Mouse (Mus musculus): ENCODE measurements around the gene Map1b. TPM values are rescaled to one million over a fixed set of nuclear protein-coding genes. Genes with fewer than 3 reads are reported as not detected.

Gene Map1b
- total and polyA plus RNA-seq, 2 experiments from 2014 or later = 690 to 1,981 TPM

DNA sequence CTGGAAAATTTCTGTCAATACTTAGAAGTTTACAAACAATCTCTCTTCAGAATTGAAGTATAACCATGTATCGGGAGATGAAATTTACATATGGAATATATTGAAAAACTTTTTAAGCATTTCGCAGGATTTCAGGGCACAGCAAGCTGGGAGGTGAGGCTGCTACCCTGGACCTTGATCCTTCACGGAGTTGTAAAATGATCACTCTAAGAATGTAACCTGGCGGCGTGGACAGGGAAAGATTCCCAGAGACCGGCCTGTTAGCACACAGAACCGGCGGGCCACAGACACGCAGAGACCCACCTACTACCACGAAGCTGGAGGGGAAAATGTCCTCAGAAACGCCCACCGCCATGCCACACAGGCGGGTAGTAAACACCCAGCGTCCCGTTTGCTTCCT, 41.5 kb upstream of the Map1b start:
- no peaks in the 10 kb centered on the region for H3K27me3 ChIP-seq (ENCODE audit: insufficient read depth, low read length)
- no peak for DNase-seq (ENCODE audit: low spot score)
- H3K4me1 ChIP-seq (ENCODE audit: insufficient read depth, low read length) = peaks cover 11% of the 10 kb centered on the region
- no peaks in the 10 kb centered on the region for H3K9me3 ChIP-seq (ENCODE audit: low read length)
- H3K27ac ChIP-seq = no peak overlapping the region
- ATAC-seq = no peak
- H3K4me2 ChIP-seq (ENCODE audit: low read depth, low read length) = no peak overlapping the region
- H3K4me3 ChIP-seq (ENCODE audit: low read length) = no peak overlapping the region
- H3K9ac ChIP-seq (replicated peaks; ENCODE audit: low read length) = no peak overlapping the region
- no peaks in the 10 kb centered on the region for H3K36me3 ChIP-seq (ENCODE audit: insufficient read depth, low read length)
- no peak for TF ChIP-seq CTCF (IDR thresholded peaks at IDR 0.05; ENCODE audit: low read depth)
- 73% methylated on average over 15 of the region's 15 CpGs for WGBS

DNA sequence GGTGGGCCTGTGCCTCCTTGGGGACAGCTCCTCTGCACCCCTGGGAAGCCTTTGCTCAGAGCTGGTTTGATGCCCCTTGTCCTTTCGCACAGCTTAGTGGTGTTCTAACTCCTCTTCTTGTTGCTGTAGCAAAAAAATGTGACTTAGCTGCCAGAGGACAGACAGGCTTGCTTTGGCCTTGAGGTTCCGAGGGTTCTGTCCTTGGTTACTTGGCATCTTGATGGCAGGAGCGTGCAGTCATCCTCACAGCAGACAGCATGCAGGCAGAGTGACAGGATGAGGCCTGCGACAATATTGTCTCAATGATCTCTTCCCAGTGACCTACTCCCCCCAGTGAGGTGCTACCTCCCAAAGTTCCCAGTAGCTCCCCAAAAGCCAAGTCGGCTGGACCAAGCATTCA, 41.0 kb upstream of the Map1b start:
- Histone ChIP-seq H3K4me3 (ENCODE audit: low read length) (no peak overlapping the region), H3K27me3 (ENCODE audit: insufficient read depth, low read length) (no peaks in the 10 kb centered on the region), H3K9ac (replicated peaks; ENCODE audit: low read length) (no peak overlapping the region), H3K4me1 (ENCODE audit: insufficient read depth, low read length) (peaks cover 10% of the 10 kb centered on the region), H3K27ac (no peak overlapping the region), H3K9me3 (ENCODE audit: low read length) (no peaks in the 10 kb centered on the region), H3K36me3 (ENCODE audit: insufficient read depth, low read length) (no peaks in the 10 kb centered on the region), H3K4me2 (ENCODE audit: low read depth, low read length) (no peak overlapping the region)
- no peak for DNase-seq (ENCODE audit: low spot score)
- no peak for TF ChIP-seq CTCF (IDR thresholded peaks at IDR 0.05; ENCODE audit: low read depth)
- 80% methylated on average over 5 of the region's 5 CpGs for WGBS
- no peak for ATAC-seq

DNA sequence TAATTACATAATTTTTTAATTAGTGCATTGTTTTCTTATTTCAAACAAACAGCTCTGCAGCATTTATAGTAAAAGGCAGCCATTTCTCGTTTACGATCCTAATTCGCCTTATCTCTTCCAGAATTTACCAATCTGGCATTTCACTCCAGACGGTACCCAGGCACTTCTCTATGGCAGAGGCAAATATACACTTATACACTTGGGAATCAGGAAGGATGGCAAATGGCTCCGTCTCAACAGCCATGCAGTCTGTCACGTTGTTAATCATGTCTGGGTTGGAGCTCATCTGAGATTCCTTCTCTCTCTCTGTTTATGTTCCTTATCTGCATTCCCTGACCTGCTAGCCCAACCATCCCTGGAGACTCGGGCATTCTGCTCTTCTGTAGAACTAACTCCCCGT, 38.6 kb upstream of the Map1b start:
- Histone ChIP-seq H3K4me2 (ENCODE audit: low read depth, low read length) (no peak overlapping the region), H3K9me3 (ENCODE audit: low read length) (no peaks in the 10 kb centered on the region), H3K4me3 (ENCODE audit: low read length) (no peak overlapping the region), H3K27me3 (ENCODE audit: insufficient read depth, low read length) (no peaks in the 10 kb centered on the region), H3K36me3 (ENCODE audit: insufficient read depth, low read length) (no peaks in the 10 kb centered on the region), H3K9ac (replicated peaks; ENCODE audit: low read length) (no peak overlapping the region), H3K27ac (no peak overlapping the region), H3K4me1 (ENCODE audit: insufficient read depth, low read length) (0 out of 2 replicates have a peak, but pooled peaks cover 6% of the 10 kb centered on the region)
- WGBS = 72% methylated on average over 8 of the region's 8 CpGs
- TF ChIP-seq CTCF (IDR thresholded peaks at IDR 0.05; ENCODE audit: low read depth) = no peak
- ATAC-seq (no peak), DNase-seq (ENCODE audit: low spot score) (no peak)

DNA sequence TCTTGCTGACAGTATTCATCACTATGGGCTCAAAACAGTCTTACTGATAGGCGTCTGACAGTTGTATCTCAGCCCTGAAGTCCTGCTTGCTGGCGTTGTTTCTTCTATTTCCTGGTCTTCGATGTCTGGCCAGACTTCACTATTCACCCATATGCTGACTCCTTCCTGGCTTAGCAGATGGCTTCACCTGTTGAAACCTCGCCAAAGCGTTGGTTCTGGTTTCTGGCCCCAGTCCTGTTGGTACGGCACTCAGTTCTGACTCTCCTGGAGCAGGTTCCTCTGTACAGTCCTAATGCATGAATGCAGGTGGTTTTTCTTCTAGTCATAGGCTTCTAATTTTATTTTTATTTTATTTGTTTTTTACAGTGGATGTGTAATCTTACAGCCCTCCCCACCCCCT, 38.1 kb upstream of the Map1b start:
- WGBS = 74% methylated on average over 6 of the region's 6 CpGs

DNA sequence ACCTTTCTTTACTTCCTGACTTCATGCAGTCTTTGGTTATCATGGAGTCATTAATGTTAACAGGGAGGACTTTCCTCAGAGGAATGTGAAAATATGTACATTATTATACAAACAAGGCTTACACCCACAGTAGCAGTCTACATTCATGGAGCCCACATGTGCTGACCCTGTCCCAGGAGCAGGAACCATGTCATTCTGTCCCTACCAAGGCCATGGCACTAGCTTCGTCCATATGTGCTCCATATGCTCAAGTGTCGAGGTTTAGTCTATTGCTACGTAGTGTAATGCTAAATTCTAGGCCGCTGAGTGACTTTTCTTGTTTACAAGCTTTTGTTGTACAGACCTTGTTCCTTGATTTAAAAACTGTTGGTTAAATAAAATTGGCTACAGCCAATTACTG, 36.0 kb upstream of the Map1b start:
- ATAC-seq (no peak), DNase-seq (ENCODE audit: low spot score) (no peak)
- no peak for TF ChIP-seq CTCF (IDR thresholded peaks at IDR 0.05; ENCODE audit: low read depth)
- whole genome bisulfite sequencing = 92% methylated on average over 4 of the region's 4 CpGs
- no peaks in the 10 kb centered on the region for H3K36me3 ChIP-seq (ENCODE audit: insufficient read depth, low read length)
- no peak overlapping the region for H3K27ac ChIP-seq
- no peaks in the 10 kb centered on the region for H3K9me3 ChIP-seq (ENCODE audit: low read length)
- no peaks in the 10 kb centered on the region for H3K27me3 ChIP-seq (ENCODE audit: insufficient read depth, low read length)
- 0 out of 2 replicates have a peak, but pooled peaks cover 14% of the 10 kb centered on the region for H3K4me1 ChIP-seq (ENCODE audit: insufficient read depth, low read length)
- H3K4me2 ChIP-seq (ENCODE audit: low read depth, low read length) = no peak overlapping the region
- no peak overlapping the region for H3K4me3 ChIP-seq (ENCODE audit: low read length)
- no peak overlapping the region for H3K9ac ChIP-seq (replicated peaks; ENCODE audit: low read length)

More for the DNA sequence above, 38.1 kb upstream of the Map1b start:
- no peaks in the 10 kb centered on the region for H3K36me3 ChIP-seq (ENCODE audit: insufficient read depth, low read length)
- no peak for DNase-seq (ENCODE audit: low spot score)
- no peaks in the 10 kb centered on the region for H3K9me3 ChIP-seq (ENCODE audit: low read length)
- H3K27me3 ChIP-seq (ENCODE audit: insufficient read depth, low read length) = no peaks in the 10 kb centered on the region
- no peak overlapping the region for H3K27ac ChIP-seq
- H3K4me3 ChIP-seq (ENCODE audit: low read length) = no peak overlapping the region
- H3K4me2 ChIP-seq (ENCODE audit: low read depth, low read length) = no peak overlapping the region
- H3K4me1 ChIP-seq (ENCODE audit: insufficient read depth, low read length) = 0 out of 2 replicates have a peak, but pooled peaks cover 11% of the 10 kb centered on the region
- H3K9ac ChIP-seq (replicated peaks; ENCODE audit: low read length) = no peak overlapping the region
- ATAC-seq = no peak
- no peak for TF ChIP-seq CTCF (IDR thresholded peaks at IDR 0.05; ENCODE audit: low read depth)

DNA sequence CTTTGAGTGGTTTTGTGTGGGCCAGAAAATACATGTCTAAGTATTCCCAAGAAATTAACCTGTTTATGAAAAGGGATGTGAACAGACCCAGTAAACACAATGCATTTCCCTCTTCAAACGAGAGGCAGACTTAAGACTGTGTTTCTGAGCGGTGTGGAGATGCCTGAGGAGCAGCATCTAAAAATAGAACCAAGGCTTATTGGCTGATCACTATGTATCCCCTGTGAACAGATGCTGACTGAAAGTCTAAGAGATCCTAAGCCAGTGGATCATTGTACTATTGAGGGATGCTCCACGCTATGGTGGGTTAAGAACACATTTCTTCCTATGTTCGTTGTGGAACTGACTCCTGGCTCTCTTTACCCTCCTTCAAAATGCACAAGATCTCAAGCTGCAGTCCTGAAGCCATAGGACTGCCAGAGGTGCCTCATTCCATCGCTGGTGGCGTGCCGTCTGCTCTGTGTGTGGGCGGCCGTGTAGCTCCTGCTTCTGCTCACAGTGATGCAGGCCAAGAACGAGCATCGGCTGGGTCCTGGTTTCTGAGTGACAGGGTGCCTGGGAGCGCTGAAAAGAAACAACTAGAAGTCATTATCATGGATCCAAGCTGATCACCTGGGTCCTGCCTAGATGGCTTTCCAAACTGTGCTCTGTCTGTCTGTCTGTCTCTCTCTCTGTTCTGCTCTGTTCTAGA, 34.5 kb upstream of the Map1b start:
- 0 out of 2 replicates have a peak, but pooled peaks cover 14% of the 10 kb centered on the region for H3K4me1 ChIP-seq (ENCODE audit: insufficient read depth, low read length)
- H3K9ac ChIP-seq (replicated peaks; ENCODE audit: low read length) = no peak overlapping the region
- WGBS = 40% methylated on average over 12 of the region's 12 CpGs
- H3K27ac ChIP-seq = 0 out of 2 replicates have a peak overlapping the region, but pooled peaks have one; percentile 11
- TF ChIP-seq CTCF (IDR thresholded peaks at IDR 0.05; ENCODE audit: low read depth) = no peak
- H3K27me3 ChIP-seq (ENCODE audit: insufficient read depth, low read length) = no peaks in the 10 kb centered on the region
- DNase-seq (ENCODE audit: low spot score) (peak; percentile 33), ATAC-seq (peak; percentile 58)
- no peak overlapping the region for H3K4me2 ChIP-seq (ENCODE audit: low read depth, low read length)
- H3K36me3 ChIP-seq (ENCODE audit: insufficient read depth, low read length) = no peaks in the 10 kb centered on the region
- no peaks in the 10 kb centered on the region for H3K9me3 ChIP-seq (ENCODE audit: low read length)
- no peak overlapping the region for H3K4me3 ChIP-seq (ENCODE audit: low read length)

DNA sequence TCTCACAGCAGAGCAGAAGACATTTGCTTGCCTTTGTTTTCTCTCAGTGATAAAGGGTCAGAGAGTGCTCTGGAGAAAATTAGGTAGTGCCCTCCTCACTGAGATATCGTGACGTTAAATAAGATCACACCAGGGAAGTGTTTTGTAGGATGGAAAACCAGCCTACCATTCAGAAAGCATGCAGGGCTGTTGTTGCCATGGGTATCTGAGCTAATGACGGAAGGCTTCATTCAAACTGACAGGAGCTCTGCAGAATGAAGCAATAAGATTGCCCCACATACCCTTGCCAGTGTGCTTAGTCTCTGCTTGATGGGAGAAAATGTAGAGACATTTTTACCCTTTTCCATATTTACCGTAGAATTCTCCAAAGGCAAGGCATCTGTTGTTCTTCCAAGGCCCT, 33.7 kb upstream of the Map1b start:
- no peak overlapping the region for H3K9ac ChIP-seq (replicated peaks; ENCODE audit: low read length)

More for the DNA sequence above, 33.7 kb upstream of the Map1b start:
- Histone ChIP-seq H3K36me3 (ENCODE audit: insufficient read depth, low read length) (no peaks in the 10 kb centered on the region), H3K27me3 (ENCODE audit: insufficient read depth, low read length) (no peaks in the 10 kb centered on the region), H3K9me3 (ENCODE audit: low read length) (no peaks in the 10 kb centered on the region), H3K4me2 (ENCODE audit: low read depth, low read length) (no peak overlapping the region), H3K4me1 (ENCODE audit: insufficient read depth, low read length) (0 out of 2 replicates have a peak, but pooled peaks cover 14% of the 10 kb centered on the region), H3K27ac (peak overlapping the region; percentile 4; the same call in 1 of the 2 replicates), H3K4me3 (ENCODE audit: low read length) (no peak overlapping the region)
- ATAC-seq (peak; percentile 25; the same call in 1 of the 2 replicates), DNase-seq (ENCODE audit: low spot score) (no peak)
- no peak for TF ChIP-seq CTCF (IDR thresholded peaks at IDR 0.05; ENCODE audit: low read depth)
- 41% methylated on average over 4 of the region's 4 CpGs for WGBS
